Mouse (Mus musculus): ENCODE results near the gene Rnf185.

DNA sequence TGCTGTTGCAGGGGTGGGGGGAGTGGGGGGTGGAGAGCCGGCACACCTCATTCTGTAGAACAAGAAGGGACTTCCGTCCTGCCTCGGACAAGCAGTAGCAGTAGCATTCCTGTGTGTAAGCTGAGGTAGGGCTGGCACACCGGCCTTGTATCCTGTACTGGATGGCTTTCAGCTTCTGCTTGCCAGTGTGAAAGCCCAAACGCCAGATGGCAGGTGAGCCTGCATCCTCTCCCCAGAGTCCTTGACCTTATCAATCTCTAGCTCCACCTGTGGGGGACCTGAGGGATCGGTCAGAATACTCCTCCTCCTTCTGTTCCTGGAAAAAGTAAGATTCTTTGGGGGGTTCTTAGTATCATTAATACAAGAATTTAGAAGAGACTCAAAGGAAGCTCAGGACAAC is 1.3 kb upstream of the Rnf185 start:
- no peak for TF ChIP-seq POLR2A (IDR thresholded peaks at IDR 0.05; ENCODE audit: extremely low read depth, insufficient read depth, low read length)
- TF ChIP-seq CTCF (IDR thresholded peaks at IDR 0.05; ENCODE audit: extremely low read depth, insufficient read depth, low read length): no peak
